Mouse (Mus musculus) megakaryocyte, embryonic 14.5 days (primary cell): Measurements from ENCODE around the gene Sec24c. TPM values are rescaled to one million over a fixed set of nuclear protein-coding genes. Genes with fewer than 3 reads are reported as not detected.

Source experiments
- H3K27me3 ChIP-seq: replicated peaks from 2 replicates; pipeline ENCODE3; 2012; ENCODE audit warnings: inconsistent platforms
- H3K36me3 ChIP-seq: replicated peaks from 2 replicates; pipeline ENCODE3; 2012; ENCODE audit warnings: low read length, inconsistent platforms, mixed read lengths
- H3K4me1 ChIP-seq: 2 replicates; pipeline ENCODE4 v1.6.1; 2012; ENCODE audit warnings: inconsistent platforms
- H3K4me3 ChIP-seq: replicated peaks from 2 replicates; pipeline ENCODE3; 2012; ENCODE audit warnings: moderate library complexity, mild to moderate bottlenecking, inconsistent platforms
- H3K9me3 ChIP-seq: 2 replicates; pipeline ENCODE4 v1.6.1; 2012; ENCODE audit warnings: inconsistent platforms
- FLI1 ChIP-seq: IDR thresholded peaks from 2 replicates; pipeline ENCODE4 v1.6.1; 2012; ENCODE audit warnings: low read length, inconsistent platforms, mixed read lengths
- GATA1 ChIP-seq: IDR thresholded peaks from 3 replicates; pipeline ENCODE4 v1.6.1; 2012; ENCODE audit warnings: mixed read lengths, low read length, inconsistent platforms, borderline replicate concordance
- polyA plus RNA-seq: library from polyadenylated mRNA; stranded (reverse); fragments of >175 nt; gene quantifications from 2 replicates; pipeline ENCODE4 v1.2.3, GENCODE M21; 2012; ENCODE audit warnings: low replicate concordance; ENCODE audit not compliant: insufficient read depth

Gene Sec24c
- polyA plus RNA-seq, 1 experiment, result 52.5 TPM

DNA sequence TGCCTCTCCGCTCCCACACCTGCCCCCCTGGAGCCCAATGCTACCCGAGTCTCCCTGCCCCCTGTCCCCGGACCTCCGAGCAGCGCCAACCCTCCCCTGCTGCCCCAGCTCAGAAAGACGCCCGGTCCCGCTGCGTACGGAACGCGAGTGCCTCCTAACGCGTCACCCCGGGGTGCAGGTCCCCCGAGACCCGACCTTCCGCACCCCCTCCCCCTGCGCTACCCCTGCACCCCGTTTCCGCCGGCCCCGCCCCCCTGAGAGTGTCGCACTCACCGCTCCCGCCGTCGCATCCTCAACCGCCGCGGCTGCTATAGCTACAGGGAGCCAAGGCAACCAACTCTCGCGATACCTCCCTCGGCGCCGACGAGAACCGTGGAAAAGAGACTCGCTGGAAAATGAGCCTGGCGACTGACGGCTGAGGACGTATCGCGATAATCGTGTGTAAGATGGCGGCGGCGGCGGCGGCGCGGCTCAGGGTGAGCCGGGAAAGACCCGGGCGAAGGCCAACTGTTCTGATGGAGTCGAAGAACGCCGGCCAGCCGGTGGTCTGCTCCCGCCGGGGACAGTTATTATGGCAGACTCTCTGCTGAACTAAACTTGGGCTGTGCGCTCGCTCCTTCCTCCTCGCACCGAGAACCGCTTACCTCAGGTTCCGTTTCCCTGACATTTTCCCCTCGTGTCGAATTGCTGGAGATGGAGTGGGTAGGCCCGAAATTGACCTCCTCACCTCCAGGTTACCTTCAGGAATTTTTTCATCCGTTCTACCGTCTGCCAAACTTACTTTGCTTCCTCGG lies 33.3 kb upstream of the Sec24c start, which contains the start of gene Usp54:
TSS of gene Usp54 (minus strand) at position 420 of the 794 bp plus-strand sequence.
- H3K27me3 ChIP-seq, result no peaks in the 10 kb centered on the region
- no peak for TF ChIP-seq GATA1
- no peak for TF ChIP-seq FLI1
- peaks cover 38% of the 10 kb centered on the region for H3K4me1 ChIP-seq
- no peaks in the 10 kb centered on the region for H3K9me3 ChIP-seq
- no peaks in the 10 kb centered on the region for H3K36me3 ChIP-seq
- H3K4me3 ChIP-seq, result peak within 1 kb of the TSS; percentile 98

- Histone ChIP-seq H3K4me1 (peaks cover 44% of the 10 kb centered on the region), H3K36me3 (no peaks in the 10 kb centered on the region), H3K4me3 (peak overlapping the region; percentile 98), H3K27me3 (no peaks in the 10 kb centered on the region), H3K9me3 (no peaks in the 10 kb centered on the region)
- TF ChIP-seq FLI1 (no peak), GATA1 (no peak)
Observed at GRCm38 (mm10) chr14:20641438-20641875, 32.7 kb upstream of the Sec24c start.

- no peaks in the 10 kb centered on the region for H3K9me3 ChIP-seq
- H3K4me3 ChIP-seq, result no peak overlapping the region
- no peaks in the 10 kb centered on the region for H3K27me3 ChIP-seq
- no peaks in the 10 kb centered on the region for H3K36me3 ChIP-seq
- peaks cover 50% of the 10 kb centered on the region for H3K4me1 ChIP-seq
- TF ChIP-seq FLI1 (no peak), GATA1 (no peak)
Observed at GRCm38 (mm10) chr14:20645547-20645946, 28.6 kb upstream of the Sec24c start.

GRCm38 (mm10) chr14:20646381-20646780 lies 27.7 kb upstream of the Sec24c start:
- no peaks in the 10 kb centered on the region for H3K27me3 ChIP-seq
- TF ChIP-seq FLI1 (no peak), GATA1 (no peak)
- H3K4me1 ChIP-seq, result peaks cover 54% of the 10 kb centered on the region
- no peaks in the 10 kb centered on the region for H3K36me3 ChIP-seq
- no peaks in the 10 kb centered on the region for H3K9me3 ChIP-seq
- H3K4me3 ChIP-seq, result no peak overlapping the region

DNA sequence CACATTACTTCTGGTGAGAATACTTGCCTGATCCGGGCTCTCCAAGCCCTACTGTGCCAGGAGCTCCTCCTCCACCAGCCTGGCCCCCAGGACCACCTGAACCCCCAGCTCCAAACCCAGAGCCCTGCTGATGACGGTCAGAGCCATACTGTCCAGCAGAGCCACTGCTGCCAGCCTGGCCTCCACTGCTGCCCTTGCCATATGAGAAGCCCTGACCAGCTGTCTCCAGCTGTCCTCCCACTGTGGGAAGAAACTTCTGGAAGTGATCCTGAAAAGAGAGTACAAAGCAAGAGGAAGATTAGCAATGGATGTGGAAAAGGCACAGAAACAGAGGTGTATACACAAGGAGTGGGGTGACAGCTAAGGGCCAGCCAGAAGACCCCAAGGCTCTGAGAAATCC lies 23.1 kb upstream of the Sec24c start:
- H3K9me3 ChIP-seq, result no peaks in the 10 kb centered on the region
- H3K4me1 ChIP-seq, result peaks cover 56% of the 10 kb centered on the region
- H3K27me3 ChIP-seq, result peaks cover 2% of the 10 kb centered on the region
- H3K4me3 ChIP-seq, result no peak overlapping the region
- TF ChIP-seq FLI1 (no peak), GATA1 (no peak)
- no peaks in the 10 kb centered on the region for H3K36me3 ChIP-seq

GRCm38 (mm10) chr14:20651722-20652256 lies 22.3 kb upstream of the Sec24c start:
- Histone ChIP-seq H3K9me3 (no peaks in the 10 kb centered on the region), H3K4me3 (no peak overlapping the region), H3K4me1 (peaks cover 54% of the 10 kb centered on the region), H3K36me3 (no peaks in the 10 kb centered on the region), H3K27me3 (peaks cover 2% of the 10 kb centered on the region)
- TF ChIP-seq GATA1 (no peak), FLI1 (no peak)

GRCm38 (mm10) chr14:20654690-20655421 lies 19.3 kb upstream of the Sec24c start:
- no peak for TF ChIP-seq FLI1
- no peak for TF ChIP-seq GATA1
- H3K27me3 ChIP-seq, result peaks cover 2% of the 10 kb centered on the region
- H3K4me3 ChIP-seq, result no peak overlapping the region
- H3K9me3 ChIP-seq, result no peaks in the 10 kb centered on the region
- H3K4me1 ChIP-seq, result peaks cover 48% of the 10 kb centered on the region
- no peaks in the 10 kb centered on the region for H3K36me3 ChIP-seq

DNA sequence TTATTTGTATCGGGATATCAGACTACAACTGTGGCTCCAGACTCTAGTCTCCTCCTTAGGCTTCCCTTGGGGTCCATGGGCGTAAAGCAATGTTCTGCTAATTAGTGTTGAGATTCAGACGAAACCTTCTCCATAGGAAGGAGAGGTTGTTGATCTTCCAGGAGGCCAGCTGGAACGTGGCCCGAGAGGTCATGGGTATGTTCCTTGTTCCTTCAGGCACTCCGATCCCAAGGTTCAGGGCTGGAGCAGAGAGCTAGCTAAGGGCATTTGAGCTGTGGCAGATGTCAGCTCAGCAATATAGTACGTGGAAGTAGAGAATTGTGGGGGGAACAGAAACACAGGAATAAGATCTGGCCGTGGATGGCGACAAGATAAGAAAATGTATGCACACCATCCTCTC lies 18.4 kb upstream of the Sec24c start:
- H3K4me3 ChIP-seq, result no peak overlapping the region
- TF ChIP-seq FLI1 (no peak), GATA1 (no peak)
- no peaks in the 10 kb centered on the region for H3K9me3 ChIP-seq
- H3K27me3 ChIP-seq, result peaks cover 2% of the 10 kb centered on the region
- peaks cover 55% of the 10 kb centered on the region for H3K4me1 ChIP-seq
- no peaks in the 10 kb centered on the region for H3K36me3 ChIP-seq

DNA sequence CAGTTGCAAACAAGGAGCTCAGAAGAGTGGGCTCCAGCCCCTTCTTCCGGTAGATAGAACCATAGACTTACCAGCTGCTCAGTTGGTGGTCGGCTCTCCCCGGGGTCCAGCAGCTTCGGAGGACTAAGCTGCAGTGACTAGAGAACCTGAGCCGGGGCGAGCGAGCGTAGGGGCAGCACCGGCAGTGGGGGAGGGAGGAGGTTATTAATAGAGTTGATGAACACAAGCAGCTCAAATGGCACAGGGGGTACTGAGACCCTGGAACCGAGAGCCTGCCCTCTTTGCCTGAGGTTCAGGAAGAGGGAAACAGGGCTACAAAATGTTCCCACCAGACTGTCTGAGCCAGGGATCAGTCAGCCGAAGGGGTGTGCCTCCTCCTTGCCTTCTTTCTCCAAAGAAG lies 17.7 kb upstream of the Sec24c start, which contains the start of gene Myoz1:
TSS of gene Myoz1 (minus strand) at position 180 of the 400 bp plus-strand sequence.
- H3K9me3 ChIP-seq, result no peaks in the 10 kb centered on the region
- no peaks in the 10 kb centered on the region for H3K36me3 ChIP-seq
- peaks cover 4% of the 10 kb centered on the region for H3K27me3 ChIP-seq
- TF ChIP-seq GATA1, result no peak
- no peak for TF ChIP-seq FLI1
- H3K4me3 ChIP-seq, result no peak within 1 kb of the TSS
- peaks cover 56% of the 10 kb centered on the region for H3K4me1 ChIP-seq
